Mouse (Mus musculus): ENCODE results near the gene Cd2bp2. TPM values are rescaled to one million over a fixed set of nuclear protein-coding genes. Genes with fewer than 3 reads are reported as not detected.

Cd2bp2 gene
- 45.4 and 48.6 TPM in 2 replicates for polyA plus RNA-seq (2015; fragmentation: Nextera tagmentation; extraction: Ambion mirVana)

GRCm38 (mm10) chr7:127195544-127196295 lies at the start of gene Cd2bp2:
Gene Cd2bp2, minus strand, starts transcription at chr7:127196050.

DNA sequence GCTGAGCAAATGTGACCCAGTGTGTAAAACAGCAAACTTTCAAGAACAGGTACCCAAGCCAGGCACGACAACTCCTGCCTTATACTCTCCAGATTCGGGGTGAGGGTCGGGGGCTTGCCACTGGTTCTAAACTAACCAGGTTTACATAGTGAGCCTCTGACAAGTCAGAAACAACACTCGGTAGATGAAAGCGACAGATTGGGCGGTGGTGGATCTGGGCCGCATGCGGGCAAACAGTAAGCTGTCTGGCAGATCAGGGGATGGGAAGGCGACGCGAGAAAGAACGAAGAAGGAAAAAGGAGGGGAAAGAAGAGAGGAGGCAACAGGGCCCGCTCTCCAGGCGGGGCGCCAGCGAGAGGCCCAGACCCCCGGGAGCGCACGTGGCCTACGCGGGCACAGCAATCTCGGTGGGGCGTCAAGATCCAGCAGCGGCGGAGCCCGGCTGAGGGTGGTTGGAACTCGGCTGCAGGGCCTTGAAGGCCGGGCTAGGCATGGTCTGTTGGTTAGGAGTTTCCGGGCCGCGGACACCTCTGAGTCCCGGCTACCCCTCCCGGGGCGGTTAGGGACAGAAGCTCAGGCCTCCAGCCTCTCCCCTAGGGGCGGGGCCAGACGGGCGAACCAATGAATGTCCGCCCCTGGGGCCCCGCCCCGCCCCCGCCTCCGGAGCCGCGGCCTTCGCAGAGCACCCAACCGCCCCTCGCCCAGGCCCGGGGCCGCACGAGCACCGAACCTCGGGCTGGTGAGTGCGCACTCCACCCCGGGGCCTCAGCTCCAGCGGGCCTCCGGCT lies 48.2 kb upstream of the Cd2bp2 start, which contains the start of gene Zfp771:
Gene Zfp771 (plus strand): TSS at position 405 of the 788 bp plus-strand sequence.

GRCm38 (mm10) chr7:127232622-127233367 lies 36.9 kb upstream of the Cd2bp2 start, which contains the start of the genes Zfp553 and Sept1:
Gene Zfp553, plus strand, starts transcription at chr7:127233061.
Gene Sept1, minus strand, starts transcription at chr7:127233130.

GRCm38 (mm10) chr7:127208553-127209438 lies 12.9 kb upstream of the Cd2bp2 start, which contains the start of gene Mylpf:
Gene Mylpf, plus strand, starts transcription at chr7:127208890.

DNA sequence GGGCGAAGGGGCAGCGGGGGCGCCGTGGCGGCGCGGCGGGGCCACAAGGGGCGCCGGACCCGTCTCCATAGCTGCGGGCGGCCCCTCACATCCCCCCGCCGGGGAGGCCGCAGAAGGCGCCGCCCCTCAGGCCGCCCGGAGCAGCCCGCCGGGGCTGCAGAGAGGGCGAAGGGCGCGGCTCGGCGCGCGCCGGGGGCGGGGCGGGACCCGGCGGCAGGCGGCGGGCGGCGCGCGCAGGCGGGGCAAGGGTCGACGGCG lies 12.4 kb upstream of the Cd2bp2 start, which contains the start of gene Tbc1d10b:
Gene Tbc1d10b (minus strand): TSS at position 174 of the 258 bp plus-strand sequence.

Other genes with a start within 250 kb of the Cd2bp2 start
- gene Asphd1, start 246.5 kb downstream of the Cd2bp2 start, polyA plus RNA-seq (2015; fragmentation: Nextera tagmentation; extraction: Ambion mirVana): 13.0 and 20.5 TPM in 2 replicates
- gene Sez6l2, start 245.5 kb downstream of the Cd2bp2 start, polyA plus RNA-seq (2015; fragmentation: Nextera tagmentation; extraction: Ambion mirVana): 80.0 and 106 TPM in 2 replicates
- gene Cdipt, start 220.1 kb downstream of the Cd2bp2 start, polyA plus RNA-seq (2015; fragmentation: Nextera tagmentation; extraction: Ambion mirVana): 137 and 157 TPM in 2 replicates
- 0.50 and 1.1 TPM in 2 replicates for gene Cdiptos, start 220.0 kb downstream of the Cd2bp2 start, polyA plus RNA-seq (2015; fragmentation: Nextera tagmentation; extraction: Ambion mirVana)
- gene Mvp, start 181.4 kb downstream of the Cd2bp2 start, polyA plus RNA-seq (2015; fragmentation: Nextera tagmentation; extraction: Ambion mirVana): 4.9 and 5.9 TPM in 2 replicates
- 0.70 TPM in 1 of 2 replicates, not detected in the other for gene Pagr1b, start 179.6 kb downstream of the Cd2bp2 start, polyA plus RNA-seq (2015; fragmentation: Nextera tagmentation; extraction: Ambion mirVana)
- gene Pagr1a, start 178.7 kb downstream of the Cd2bp2 start, polyA plus RNA-seq (2015; fragmentation: Nextera tagmentation; extraction: Ambion mirVana): 23.1 and 63.2 TPM in 2 replicates
- 36.5 and 56.8 TPM in 2 replicates for gene Gm42742, start 175.0 kb downstream of the Cd2bp2 start, polyA plus RNA-seq (2015; fragmentation: Nextera tagmentation; extraction: Ambion mirVana)
- gene Prrt2, start 174.8 kb downstream of the Cd2bp2 start, polyA plus RNA-seq (2015; fragmentation: Nextera tagmentation; extraction: Ambion mirVana): 128 and 150 TPM in 2 replicates
- gene Maz, start 169.0 kb downstream of the Cd2bp2 start, polyA plus RNA-seq (2015; fragmentation: Nextera tagmentation; extraction: Ambion mirVana): 88.1 and 104 TPM in 2 replicates
- 13.7 and 20.7 TPM in 2 replicates for gene Kif22, start 153.6 kb downstream of the Cd2bp2 start, polyA plus RNA-seq (2015; fragmentation: Nextera tagmentation; extraction: Ambion mirVana)
- gene Zg16, start 108.7 kb downstream of the Cd2bp2 start, polyA plus RNA-seq (2015; fragmentation: Nextera tagmentation; extraction: Ambion mirVana): not detected in 2 replicates
- gene AI467606, start 104.7 kb downstream of the Cd2bp2 start, polyA plus RNA-seq (2015; fragmentation: Nextera tagmentation; extraction: Ambion mirVana): 1.6 and 2.1 TPM in 2 replicates
- 1.3 and 1.4 TPM in 2 replicates for gene Qprt, start 73.8 kb downstream of the Cd2bp2 start, polyA plus RNA-seq (2015; fragmentation: Nextera tagmentation; extraction: Ambion mirVana)
- not detected in 2 replicates for gene Spn, start 58.2 kb downstream of the Cd2bp2 start, polyA plus RNA-seq (2015; fragmentation: Nextera tagmentation; extraction: Ambion mirVana)
- 37.0 and 44.0 TPM in 2 replicates for gene Tbc1d10b, start 12.4 kb upstream of the Cd2bp2 start, polyA plus RNA-seq (2015; fragmentation: Nextera tagmentation; extraction: Ambion mirVana)
- gene Mylpf, start 12.8 kb upstream of the Cd2bp2 start, polyA plus RNA-seq (2015; fragmentation: Nextera tagmentation; extraction: Ambion mirVana): 8.3 and 11.1 TPM in 2 replicates
- 28.1 and 31.9 TPM in 2 replicates for gene Zfp553, start 37.0 kb upstream of the Cd2bp2 start, polyA plus RNA-seq (2015; fragmentation: Nextera tagmentation; extraction: Ambion mirVana)
- gene Sept1, start 37.1 kb upstream of the Cd2bp2 start, polyA plus RNA-seq (2015; fragmentation: Nextera tagmentation; extraction: Ambion mirVana): 9.6 and 10.1 TPM in 2 replicates
- 95.4 and 103 TPM in 2 replicates for gene Zfp771, start 48.2 kb upstream of the Cd2bp2 start, polyA plus RNA-seq (2015; fragmentation: Nextera tagmentation; extraction: Ambion mirVana)
- gene Dctpp1, start 64.7 kb upstream of the Cd2bp2 start, polyA plus RNA-seq (2015; fragmentation: Nextera tagmentation; extraction: Ambion mirVana): 95.6 and 108 TPM in 2 replicates
- gene Sephs2, start 78.0 kb upstream of the Cd2bp2 start, polyA plus RNA-seq (2015; fragmentation: Nextera tagmentation; extraction: Ambion mirVana): 69.7 and 75.9 TPM in 2 replicates
- 0.27 and 0.28 TPM in 2 replicates for gene Itgal, start 100.2 kb upstream of the Cd2bp2 start, polyA plus RNA-seq (2015; fragmentation: Nextera tagmentation; extraction: Ambion mirVana)
- 12.9 and 13.5 TPM in 2 replicates for gene Zfp768, start 149.5 kb upstream of the Cd2bp2 start, polyA plus RNA-seq (2015; fragmentation: Nextera tagmentation; extraction: Ambion mirVana)
- gene Zfp747, start 180.0 kb upstream of the Cd2bp2 start, polyA plus RNA-seq (2015; fragmentation: Nextera tagmentation; extraction: Ambion mirVana): 5.5 and 6.6 TPM in 2 replicates
- gene 9130019O22Rik, start 191.1 kb upstream of the Cd2bp2 start, polyA plus RNA-seq (2015; fragmentation: Nextera tagmentation; extraction: Ambion mirVana): 2.9 and 3.1 TPM in 2 replicates
- 2.8 and 3.1 TPM in 2 replicates for gene E430018J23Rik, start 197.6 kb upstream of the Cd2bp2 start, polyA plus RNA-seq (2015; fragmentation: Nextera tagmentation; extraction: Ambion mirVana)
- gene Zfp764, start 210.8 kb upstream of the Cd2bp2 start, polyA plus RNA-seq (2015; fragmentation: Nextera tagmentation; extraction: Ambion mirVana): 3.2 and 3.8 TPM in 2 replicates
- 31.8 and 32.0 TPM in 2 replicates for gene Zfp688, start 226.0 kb upstream of the Cd2bp2 start, polyA plus RNA-seq (2015; fragmentation: Nextera tagmentation; extraction: Ambion mirVana)

All from neural tube, postnatal 0 days (tissue).